Mouse (Mus musculus) heart, embryonic 15.5 days (tissue): ENCODE data around the gene Gtpbp2. TPM values are rescaled to one million over a fixed set of nuclear protein-coding genes. Genes with fewer than 3 reads are reported as not detected.

Experiments used
- polyA plus RNA-seq: library from polyadenylated mRNA; unstranded; fragments of >200 nt; fragmentation: Nextera tagmentation; extraction: Ambion mirVana; gene quantifications from 2 replicates; pipeline ENCODE4 v1.2.1, GENCODE M21; 2015

Gtpbp2 gene
- polyA plus RNA-seq, 1 experiment from 2014 or later = 33.8 TPM

Other genes starting within 250 kb of the Gtpbp2 start
- 6.0 and 7.4 TPM in 2 replicates for gene Vegfa, start 128.7 kb upstream of the Gtpbp2 start, polyA plus RNA-seq
- gene Mrps18a, start 50.0 kb upstream of the Gtpbp2 start, polyA plus RNA-seq = 118 and 121 TPM in 2 replicates
- 5.8 and 6.9 TPM in 2 replicates for gene Rsph9, start 16.8 kb upstream of the Gtpbp2 start, polyA plus RNA-seq
- 31.4 and 34.4 TPM in 2 replicates for gene Mad2l1bp, start 7.5 kb upstream of the Gtpbp2 start, polyA plus RNA-seq
- gene Polh, start 41.6 kb downstream of the Gtpbp2 start, polyA plus RNA-seq = 11.7 and 12.7 TPM in 2 replicates
- gene Xpo5, start 41.8 kb downstream of the Gtpbp2 start, polyA plus RNA-seq = 15.1 and 22.0 TPM in 2 replicates
- 36.3 and 51.0 TPM in 2 replicates for gene Polr1c, start 87.0 kb downstream of the Gtpbp2 start, polyA plus RNA-seq
- 72.1 and 97.8 TPM in 2 replicates for gene Yipf3, start 87.0 kb downstream of the Gtpbp2 start, polyA plus RNA-seq
- gene Lrrc73, start 92.5 kb downstream of the Gtpbp2 start, polyA plus RNA-seq = 0.47 and 0.94 TPM in 2 replicates
- 39.5 and 44.9 TPM in 2 replicates for gene Tjap1, start 122.0 kb downstream of the Gtpbp2 start, polyA plus RNA-seq
- 0.49 and 1.7 TPM in 2 replicates for gene Dlk2, start 136.4 kb downstream of the Gtpbp2 start, polyA plus RNA-seq
- gene Abcc10, start 167.3 kb downstream of the Gtpbp2 start, polyA plus RNA-seq = 4.3 and 4.6 TPM in 2 replicates
- 6.4 and 6.5 TPM in 2 replicates for gene Zfp318, start 222.7 kb downstream of the Gtpbp2 start, polyA plus RNA-seq